1 mouse cellular context compared by ENCODE assay signal in genomic region chr16:8672811-8673210, GRCm38 (mm10).
TF ChIP-seq lines count a peak whose summit lies in the region.

No protein-coding gene starts in this region.

TF ChIP-seq in CH12.LX, 34 proteins besides CTCF, POLR2A, EP300 and RAD21 (continued from another document):
- TF ChIP-seq ZKSCAN1 (IDR thresholded peaks at IDR 0.05; ENCODE audit: borderline replicate concordance, low read depth, low read length) (no peak), E2F4 (IDR thresholded peaks at IDR 0.05; ENCODE audit: insufficient replicate concordance, low read depth, low read length) (no peak)
